Mouse (Mus musculus): ENCODE results near the gene Strip1. TPM values are rescaled to one million over a fixed set of nuclear protein-coding genes. Genes with fewer than 3 reads are reported as not detected.

Strip1 gene
- polyA plus RNA-seq (2012; ENCODE audit: low replicate concordance): 20.6 and 27.0 TPM in 2 replicates

DNA sequence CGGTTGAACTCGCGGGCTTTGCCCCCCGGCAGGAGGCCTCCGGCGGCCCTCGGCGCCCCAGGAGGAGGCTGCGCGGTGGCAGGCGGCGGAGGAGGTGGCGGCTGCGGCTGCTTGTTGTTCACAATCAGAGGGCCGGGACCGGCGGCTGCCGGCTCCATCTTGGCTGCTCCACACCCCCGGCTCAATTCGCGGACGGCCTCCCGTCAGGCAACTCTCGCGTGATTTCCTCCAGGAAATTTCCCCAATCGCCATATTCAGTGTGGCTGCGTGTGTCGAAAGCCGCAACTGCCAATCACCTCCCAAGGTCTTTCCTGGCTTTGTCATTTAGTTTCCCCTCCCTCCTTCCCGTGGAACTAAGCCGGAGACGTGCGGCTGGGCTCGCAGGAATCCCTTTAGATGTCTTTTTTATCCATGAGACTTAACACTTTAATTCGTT lies at the start of gene Strip1:
Strip1 (minus strand) TSS at position 172 of the 436 bp plus-strand sequence.

GRCm38 (mm10) chr3:107630682-107631522 lies 592 bp downstream of the Strip1 start, which contains the start of gene Gm10961:
Gm10961 (plus strand) TSS chr3:107631322.

GRCm38 (mm10) chr3:107594662-107595263 lies 36.7 kb downstream of the Strip1 start, which contains the start of gene Alx3:
Alx3 (plus strand) TSS chr3:107595031.

Other genes with a start within 250 kb of the Strip1 start
- gene Kcnc4, start 172.1 kb downstream of the Strip1 start, polyA plus RNA-seq (2012; ENCODE audit: low replicate concordance): 0.04 TPM in 1 of 2 replicates, not detected in the other
- 0.08 and 0.09 TPM in 2 replicates for gene Slc6a17, start 113.7 kb downstream of the Strip1 start, polyA plus RNA-seq (2012; ENCODE audit: low replicate concordance)
- not detected in 2 replicates for gene Ubl4b, start 76.6 kb downstream of the Strip1 start, polyA plus RNA-seq (2012; ENCODE audit: low replicate concordance)
- not detected in 2 replicates for gene Alx3, start 36.7 kb downstream of the Strip1 start, polyA plus RNA-seq (2012; ENCODE audit: low replicate concordance)
- not detected in 2 replicates for gene Gm10961, start 372 bp downstream of the Strip1 start, polyA plus RNA-seq (2012; ENCODE audit: low replicate concordance)
- 9.8 and 10.9 TPM in 2 replicates for gene Ahcyl1, start 64.9 kb upstream of the Strip1 start, polyA plus RNA-seq (2012; ENCODE audit: low replicate concordance)
- gene Csf1, start 128.8 kb upstream of the Strip1 start, polyA plus RNA-seq (2012; ENCODE audit: low replicate concordance): 11.8 and 29.7 TPM in 2 replicates
- gene Eps8l3, start 245.5 kb upstream of the Strip1 start, polyA plus RNA-seq (2012; ENCODE audit: low replicate concordance): 0.07 TPM in 1 of 2 replicates, not detected in the other

Measured in hematopoietic multipotent progenitor cell, adult 10-12 weeks (in vitro differentiated cells).